Mouse (Mus musculus): ENCODE measurements around the gene Slc29a3. TPM values are rescaled to one million over a fixed set of nuclear protein-coding genes. Genes with fewer than 3 reads are reported as not detected.
"Not testable (repeated sequence)": the region's sequence is repeated elsewhere in the genome, so short reads cannot be mapped to it uniquely, and the experiment has no call there.

Slc29a3 gene
- polyA plus RNA-seq, 2 experiments = 1.7 to 2.1 TPM

GRCm38 (mm10) chr10:60744543-60745290, 7.9 kb downstream of the Slc29a3 start:
- no peaks in the 10 kb centered on the region for H3K36me3 ChIP-seq (replicated peaks; ENCODE audit: control insufficient read depth, insufficient read depth, low read depth)
- H3K4me1 ChIP-seq (replicated peaks; ENCODE audit: control insufficient read depth in 2 of 2, insufficient read depth in 2 of 2, low read length in 1 of 2) = peaks cover 0 to 2% of the 10 kb centered on the region in 2 experiments; a peak in 1 of 4 replicates
- H3K27me3 ChIP-seq (ENCODE audit: control insufficient read depth, insufficient read depth, low read length) = no peaks in the 10 kb centered on the region
- DNase-seq (ENCODE audit: low read depth in 3 of 3, low spot score in 3 of 3) (no peak), ATAC-seq (ENCODE audit: insufficient read depth) (no peak)
- WGBS (ENCODE audit: insufficient replicate concordance) = 73% methylated on average over 14 of the region's 14 CpGs
- no peaks in the 10 kb centered on the region for H3K9me3 ChIP-seq (ENCODE audit: control insufficient read depth, low read length)
- no peak overlapping the region for H3K4me2 ChIP-seq (ENCODE audit: low read depth)
- H3K27ac ChIP-seq = no peak overlapping the region
- TF ChIP-seq CTCF (IDR thresholded peaks at IDR 0.05; ENCODE audit: low read depth) = no peak
- TF ChIP-seq EP300 (IDR thresholded peaks at IDR 0.05; ENCODE audit: low read depth) = no peak
- H3K4me3 ChIP-seq (ENCODE audit: insufficient read depth in 1 of 2, low read depth in 2 of 2, low read length in 2 of 2) = no peak overlapping the region
- H3K9ac ChIP-seq (replicated peaks) = no peak overlapping the region

DNA sequence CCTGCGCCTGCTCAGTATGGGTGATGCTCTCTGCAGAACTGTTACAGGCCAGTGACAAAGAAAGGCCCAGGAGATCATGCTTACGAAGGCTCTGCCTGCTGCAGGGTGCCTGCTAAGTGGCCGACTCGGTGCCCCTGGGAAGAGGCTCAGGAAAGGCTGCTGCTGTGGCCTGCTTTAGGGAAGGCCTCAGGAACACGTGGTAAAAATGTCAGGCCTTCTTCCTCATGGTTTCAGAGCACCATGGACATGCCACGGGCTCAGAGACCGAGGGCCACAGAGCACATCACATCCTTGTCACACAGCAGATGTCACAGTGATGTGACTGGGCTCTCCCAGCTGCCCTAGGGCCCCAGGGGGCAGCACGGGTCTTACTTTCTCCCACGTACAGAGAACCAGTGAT, 8.9 kb downstream of the Slc29a3 start:
- no peak for DNase-seq (ENCODE audit: low read depth in 3 of 3, low spot score in 3 of 3)
- 55% methylated on average over 9 of the region's 9 CpGs for WGBS (ENCODE audit: insufficient replicate concordance)
- H3K27ac ChIP-seq = no peak overlapping the region

GRCm38 (mm10) chr10:60742942-60743341, 9.7 kb downstream of the Slc29a3 start:
- ATAC-seq (ENCODE audit: insufficient read depth) (no peak), DNase-seq (ENCODE audit: low read depth in 3 of 3, low spot score in 3 of 3) (no peak)
- H3K4me1 ChIP-seq (replicated peaks; ENCODE audit: control insufficient read depth in 2 of 2, insufficient read depth in 2 of 2, low read length in 1 of 2) = peaks cover 0 to 2% of the 10 kb centered on the region in 2 experiments; a peak in 1 of 4 replicates
- no peak overlapping the region for H3K27ac ChIP-seq
- no peak overlapping the region for H3K4me2 ChIP-seq (ENCODE audit: low read depth)
- H3K27me3 ChIP-seq (ENCODE audit: control insufficient read depth, insufficient read depth, low read length) = no peaks in the 10 kb centered on the region
- no peaks in the 10 kb centered on the region for H3K9me3 ChIP-seq (ENCODE audit: control insufficient read depth, low read length)
- H3K9ac ChIP-seq (replicated peaks) = no peak overlapping the region
- TF ChIP-seq CTCF (IDR thresholded peaks at IDR 0.05; ENCODE audit: low read depth) (no peak), EP300 (IDR thresholded peaks at IDR 0.05; ENCODE audit: low read depth) (no peak)
- H3K36me3 ChIP-seq (replicated peaks; ENCODE audit: control insufficient read depth, insufficient read depth, low read depth) = no peaks in the 10 kb centered on the region
- 70% methylated on average over 6 of the region's 6 CpGs for WGBS (ENCODE audit: insufficient replicate concordance)
- no peak overlapping the region for H3K4me3 ChIP-seq (ENCODE audit: insufficient read depth in 1 of 2, low read depth in 2 of 2, low read length in 2 of 2)

More for the DNA sequence above, 8.9 kb downstream of the Slc29a3 start:
- no peak for ATAC-seq (ENCODE audit: insufficient read depth)
- Histone ChIP-seq H3K9ac (replicated peaks) (no peak overlapping the region), H3K4me3 (ENCODE audit: insufficient read depth in 1 of 2, low read depth in 2 of 2, low read length in 2 of 2) (no peak overlapping the region), H3K4me1 (replicated peaks; ENCODE audit: control insufficient read depth in 2 of 2, insufficient read depth in 2 of 2, low read length in 1 of 2) (peaks cover 0 to 2% of the 10 kb centered on the region in 2 experiments; a peak in 1 of 4 replicates), H3K4me2 (ENCODE audit: low read depth) (no peak overlapping the region), H3K36me3 (replicated peaks; ENCODE audit: control insufficient read depth, insufficient read depth, low read depth) (no peaks in the 10 kb centered on the region), H3K27me3 (ENCODE audit: control insufficient read depth, insufficient read depth, low read length) (no peaks in the 10 kb centered on the region), H3K9me3 (ENCODE audit: control insufficient read depth, low read length) (no peaks in the 10 kb centered on the region)
- no peak for TF ChIP-seq CTCF (IDR thresholded peaks at IDR 0.05; ENCODE audit: low read depth)
- TF ChIP-seq EP300 (IDR thresholded peaks at IDR 0.05; ENCODE audit: low read depth) = no peak

DNA sequence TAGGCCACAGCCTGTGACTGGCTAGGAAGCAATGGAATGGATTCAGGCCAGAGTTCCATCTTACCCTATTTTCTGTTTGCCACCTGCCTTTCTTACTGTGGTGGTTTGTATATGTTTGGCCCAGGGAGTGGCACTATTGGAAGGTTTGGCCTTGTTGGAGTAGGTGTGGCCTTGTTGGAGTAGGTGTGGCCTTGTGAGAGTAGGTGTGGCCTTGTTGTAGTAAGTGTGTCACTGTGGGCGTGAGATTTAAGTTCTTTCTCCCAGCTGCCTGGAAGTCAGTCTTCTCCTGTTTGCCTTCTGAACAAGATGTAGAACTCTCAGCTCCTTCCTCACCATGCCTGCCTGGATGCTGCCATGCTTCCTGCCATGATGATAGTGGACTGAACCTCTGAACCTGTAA, 10.3 kb downstream of the Slc29a3 start:
- DNase-seq (ENCODE audit: low read depth in 3 of 3, low spot score in 3 of 3); H3K36me3 ChIP-seq (replicated peaks; ENCODE audit: control insufficient read depth, insufficient read depth, low read depth); H3K4me2 ChIP-seq (ENCODE audit: low read depth); H3K27me3 ChIP-seq (ENCODE audit: control insufficient read depth, insufficient read depth, low read length); H3K4me1 ChIP-seq (replicated peaks; ENCODE audit: control insufficient read depth in 2 of 2, insufficient read depth in 2 of 2, low read length in 1 of 2); ATAC-seq (ENCODE audit: insufficient read depth); H3K4me3 ChIP-seq (ENCODE audit: insufficient read depth in 1 of 2, low read depth in 2 of 2, low read length in 2 of 2); H3K9me3 ChIP-seq (ENCODE audit: control insufficient read depth, low read length); H3K27ac ChIP-seq; H3K9ac ChIP-seq (replicated peaks): not testable (repeated sequence)
- WGBS (ENCODE audit: insufficient replicate concordance) = 50% methylated on average over 1 of the region's 1 CpGs

DNA sequence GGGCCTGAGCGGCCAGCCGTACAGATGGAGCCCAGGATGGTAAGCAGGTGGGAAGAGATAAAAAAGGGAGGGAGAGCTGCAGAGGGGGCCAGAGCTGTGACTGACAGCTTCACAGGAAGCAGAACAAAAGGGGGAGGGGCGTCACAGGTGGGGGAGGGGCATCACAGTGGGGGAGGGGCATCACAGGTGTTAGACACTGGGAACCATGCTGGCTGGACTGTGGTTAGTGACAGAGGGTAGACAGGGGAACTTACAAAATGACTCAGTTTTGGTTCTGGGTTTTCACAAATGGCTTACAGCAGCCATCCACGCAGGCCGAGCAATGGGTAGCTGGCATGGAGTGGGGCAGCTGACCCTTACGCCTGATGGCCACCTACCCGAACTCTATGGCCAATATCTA, 11.2 kb downstream of the Slc29a3 start:
- WGBS (ENCODE audit: insufficient replicate concordance) = 58% methylated on average over 7 of the region's 7 CpGs

More for the DNA sequence above, 11.2 kb downstream of the Slc29a3 start:
- no peak overlapping the region for H3K27ac ChIP-seq
- no peaks in the 10 kb centered on the region for H3K9me3 ChIP-seq (ENCODE audit: control insufficient read depth, low read length)
- TF ChIP-seq CTCF (IDR thresholded peaks at IDR 0.05; ENCODE audit: low read depth) = no peak
- no peak for TF ChIP-seq EP300 (IDR thresholded peaks at IDR 0.05; ENCODE audit: low read depth)
- peaks cover 0 to 2% of the 10 kb centered on the region in 2 experiments; a peak in 2 of 4 replicates for H3K4me1 ChIP-seq (replicated peaks; ENCODE audit: control insufficient read depth in 2 of 2, insufficient read depth in 2 of 2, low read length in 1 of 2)
- no peak for ATAC-seq (ENCODE audit: insufficient read depth)
- no peak overlapping the region for H3K4me2 ChIP-seq (ENCODE audit: low read depth)
- no peaks in the 10 kb centered on the region for H3K36me3 ChIP-seq (replicated peaks; ENCODE audit: control insufficient read depth, insufficient read depth, low read depth)
- H3K27me3 ChIP-seq (ENCODE audit: control insufficient read depth, insufficient read depth, low read length) = no peaks in the 10 kb centered on the region
- DNase-seq (ENCODE audit: low read depth in 3 of 3, low spot score in 3 of 3) = no peak
- no peak overlapping the region for H3K4me3 ChIP-seq (ENCODE audit: insufficient read depth in 1 of 2, low read depth in 2 of 2, low read length in 2 of 2)
- H3K9ac ChIP-seq (replicated peaks) = no peak overlapping the region
